In genomic region chr8:88383164-88383556, GRCm38 (mm10) we compare ENCODE assay signal across 10 mouse cellular contexts. TPM values are rescaled to one million over a fixed set of nuclear protein-coding genes. Genes with fewer than 3 reads are reported as not detected.
DNase-seq lines count a peak whose midpoint lies in the region; ATAC-seq and TF ChIP-seq lines count a peak whose summit lies in the region.
"Had no signal": no experiment of that assay in that cellular context is flagged by ENCODE, and none has a peak within 500 bp of the region (broad histone marks: within the 10 kb centered on the region; RNA-seq: fewer than 3 reads in every experiment).

No protein-coding gene starts in this region.

- no peaks in the 10 kb centered on the region for H3K36me3 ChIP-seq in heart, adult 2 months (ENCODE audit: control insufficient read depth, insufficient read depth, low read length)
- no peaks in the 10 kb centered on the region for H3K36me3 ChIP-seq in limb, embryonic 13.5 days
- H3K36me3 ChIP-seq: heart, embryonic 13.5 days; intestine, embryonic 15.5 days had no signal

- H3K79me2 ChIP-seq in heart, adult 2 months (replicated peaks; ENCODE audit: control insufficient read depth, insufficient read depth, low read length), result no peaks in the 10 kb centered on the region

- intact Hi-C loops in heart, adult 2 months (cut with DNase I), result no loop called here
- intact Hi-C loops in heart, postnatal 14 days (cut with DNase I), result no loop called here

- no peaks in the 10 kb centered on the region for H3K27me3 ChIP-seq in heart, adult 2 months (ENCODE audit: control insufficient read depth, insufficient read depth, low read length)
- H3K27me3 ChIP-seq in limb, embryonic 13.5 days, result no peaks in the 10 kb centered on the region
- H3K27me3 ChIP-seq: heart, embryonic 13.5 days; intestine, embryonic 15.5 days had no signal

- H3K9me3 ChIP-seq in limb, embryonic 13.5 days, result peaks cover 9% of the 10 kb centered on the region; the same call in 1 of the 2 replicates
- H3K9me3 ChIP-seq: intestine, embryonic 15.5 days had no signal

- no peak for TF ChIP-seq POLR2A in heart, adult 2 months (IDR thresholded peaks at IDR 0.05; ENCODE audit: insufficient read depth, low read depth, low read length)

- 93% methylated on average over 2 of the region's 2 CpGs for WGBS in heart, adult 2 months
- 81% methylated on average over 2 of the region's 2 CpGs for WGBS in limb, embryonic 13.5 days

- 0 out of 2 replicates have a peak overlapping the region, but pooled peaks have one; percentile 31 for H3K4me2 ChIP-seq in limb, embryonic 13.5 days (replicated peaks)
- H3K4me2 ChIP-seq: heart, embryonic 13.5 days; intestine, embryonic 15.5 days had no signal

- no peak overlapping the region for H3K27ac ChIP-seq in heart, adult 2 months
- peak overlapping the region; percentile 76; the same call in 1 of the 2 replicates for H3K27ac ChIP-seq in limb, embryonic 13.5 days
- H3K27ac ChIP-seq: heart, embryonic 13.5 days; intestine, embryonic 15.5 days had no signal

- H3K4me1 ChIP-seq in heart, adult 2 months (ENCODE audit: control insufficient read depth, insufficient read depth, low read length), result 0 out of 2 replicates have a peak, but pooled peaks cover 1% of the 10 kb centered on the region
- H3K4me1 ChIP-seq in limb, embryonic 13.5 days, result peaks cover 18% of the 10 kb centered on the region
- H3K4me1 ChIP-seq: heart, embryonic 13.5 days; intestine, embryonic 15.5 days had no signal

- no peak overlapping the region for H3K4me3 ChIP-seq in heart, adult 2 months
- H3K4me3 ChIP-seq in limb, embryonic 13.5 days, result no peak overlapping the region
- H3K4me3 ChIP-seq: heart, embryonic 13.5 days; intestine, embryonic 15.5 days had no signal

- TF ChIP-seq CTCF in heart, adult 2 months (IDR thresholded peaks at IDR 0.05), result peak; percentile 42

- DNase-seq in heart, adult 2 months, result no peak
- no peak for DNase-seq in heart, postnatal 14 days
- DNase-seq in A20 (ENCODE audit: low read depth, low spot score), result peak; percentile 50
- DNase-seq in c-Kit-positive CD71-positive TER-119-negative erythroid progenitor cells, embryonic 14.5 days (ENCODE audit: low read depth), result peak; percentile 30
- no peak for DNase-seq in ovary, postnatal 14 days (ENCODE audit: low spot score)
- no peak for DNase-seq in adipocyte (ENCODE audit: low spot score)
- DNase-seq in cerebellum, adult 11-12 months, result no peak

- no peak for TF ChIP-seq EP300 in heart, adult 2 months (IDR thresholded peaks at IDR 0.05; ENCODE audit: insufficient read depth, low read depth, low read length)

- ATAC-seq in limb, embryonic 13.5 days (ENCODE audit: low FRiP score, low read depth), result no peak
- ATAC-seq: intestine, embryonic 15.5 days had no signal

- no peak overlapping the region for H3K9ac ChIP-seq in heart, adult 2 months (ENCODE audit: low read depth, low read length)
- no peak overlapping the region for H3K9ac ChIP-seq in limb, embryonic 13.5 days
- H3K9ac ChIP-seq: heart, embryonic 13.5 days; intestine, embryonic 15.5 days had no signal

RNA-seq across cellular contexts. Expression of gene Brd7, which starts 21.2 kb away (rescaled TPM):
- total RNA-seq in heart, adult 2 months (2021), result 10 to 100 TPM; 78.9 to 79.0 TPM
- 30.9 and 44.6 TPM in 2 replicates for polyA plus RNA-seq in heart, adult 2 months (2012; rRNA removed)
- total RNA-seq in heart, postnatal 14 days (2021), result 10 to 100 TPM; 70.1 to 70.2 TPM
- polyA plus RNA-seq in limb, embryonic 13.5 days (2015; fragmentation: Nextera tagmentation; extraction: Ambion mirVana), result 85.3 and 86.1 TPM in 2 replicates

Comparison
In these comparisons a context has a peak if more than half of its experiments do, and no peak if none do; other contexts are left out.
1. DNase-seq: peak in A20 (single experiment) and c-Kit-positive CD71-positive TER-119-negative erythroid progenitor cells, embryonic 14.5 days (single experiment); none in heart, adult 2 months (0 of 2), heart, postnatal 14 days (0 of 2), ovary, postnatal 14 days (single experiment), adipocyte (single experiment) and cerebellum, adult 11-12 months (single experiment).